Mouse (Mus musculus): ENCODE measurements around the gene Nap1l1.

GRCm38 (mm10) chr10:111504606-111505005, 31.6 kb downstream of the Nap1l1 start:
- no peak for TF ChIP-seq GATA1 (IDR thresholded peaks at IDR 0.05; ENCODE audit: borderline replicate concordance, low read length)
- TF ChIP-seq FLI1 (IDR thresholded peaks at IDR 0.05; ENCODE audit: low read length) = no peak
